Mouse (Mus musculus) skeletal muscle tissue, adult 2 months (tissue): ENCODE measurements at regions not wholly inside any gene's neighbourhood (a gene's known extent, or its start where the extent isn't known, plus 50 kb on each side); places are given as distances from the start of the nearest gene placed in this dataset.
A peak's percentile ranks its signal among the peaks of the same experiment; 100 is the strongest.

Source experiments
- DNase-seq: peaks from one replicate; pipeline ENCODE4 v3.0.0-alpha.2; 2012; ENCODE audit warnings: low read depth, low spot score

DNA sequence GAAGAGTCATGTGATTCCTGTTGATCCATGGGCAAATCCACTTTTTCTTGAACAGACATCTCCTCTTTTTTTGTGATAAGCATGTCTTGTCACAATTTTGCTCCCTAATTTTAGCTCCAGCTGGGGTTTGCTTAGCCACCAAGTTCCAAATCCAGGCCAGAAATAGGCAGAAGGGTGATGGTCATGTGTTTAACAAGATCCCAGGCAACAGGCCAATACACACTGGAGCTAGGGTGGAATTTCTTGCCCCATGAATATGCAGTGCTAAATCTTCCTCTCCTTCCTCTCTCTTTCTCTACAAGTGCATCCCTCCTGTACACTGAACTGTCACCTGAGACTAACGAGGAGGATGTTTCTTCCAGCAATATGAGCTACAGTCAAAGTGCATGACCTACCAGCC is 58.6 kb upstream of the Vgll2 start:
- peak; percentile 60 for DNase-seq

DNA sequence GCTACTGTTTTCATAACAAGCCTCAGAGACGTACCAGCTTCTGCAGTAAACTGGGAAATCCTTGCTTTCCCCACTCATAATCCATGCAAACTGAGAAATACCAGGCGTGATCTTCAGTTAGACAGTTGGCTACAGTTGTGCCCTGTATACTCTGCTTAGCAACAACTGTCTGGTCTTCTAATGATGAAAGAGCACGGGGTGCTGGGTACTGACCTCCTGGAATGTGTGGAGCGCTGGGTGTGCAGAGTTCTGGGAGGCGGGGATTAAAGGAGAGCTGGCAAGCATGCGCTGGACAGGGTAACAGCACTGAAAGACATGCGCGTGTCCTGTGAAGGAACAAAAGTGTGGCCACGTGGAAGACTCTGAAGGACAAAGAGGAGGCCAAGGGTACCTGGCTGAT is 52.2 kb upstream of the Vgll2 start:
- DNase-seq, result no peak
